Mouse (Mus musculus) heart, embryonic 15.5 days (tissue): ENCODE data around the gene Rcor2. TPM values are rescaled to one million over a fixed set of nuclear protein-coding genes. Genes with fewer than 3 reads are reported as not detected.

Experiments used
- ATAC-seq: fragments of 200-750 bp; cut with Nextera tagmentation; replicated peaks from 2 replicates; pipeline ENCODE4 v1.8.0; 2017; ENCODE audit warnings: low read depth, moderate TSS enrichment; ENCODE audit not compliant: insufficient number of reproducible peaks, insufficient read depth, low FRiP score
- H3K27ac ChIP-seq: fragments of 300-500 bp; sonication (generic); 2 replicates; pipeline ENCODE4 v1.5.1; 2015; ENCODE audit warnings: mild to moderate bottlenecking, inconsistent platforms
- H3K27me3 ChIP-seq: fragments of 300-500 bp; sonication (generic); 2 replicates; pipeline ENCODE4 v1.6.1; 2015; ENCODE audit warnings: inconsistent platforms
- H3K36me3 ChIP-seq: fragments of 300-500 bp; sonication (generic); 2 replicates; pipeline ENCODE4 v1.6.1; 2015; ENCODE audit warnings: mild to moderate bottlenecking, inconsistent platforms
- H3K4me1 ChIP-seq: fragments of 300-500 bp; sonication (generic); replicated peaks from 2 replicates; pipeline ENCODE4 v1.6.1; 2015; ENCODE audit warnings: inconsistent platforms
- H3K4me2 ChIP-seq: fragments of 300-500 bp; sonication (generic); 2 replicates; pipeline ENCODE4 v1.6.1; 2015; ENCODE audit warnings: inconsistent platforms, mild to moderate bottlenecking, moderate library complexity
- H3K4me3 ChIP-seq: fragments of 300-500 bp; sonication (generic); 2 replicates; pipeline ENCODE4 v1.5.1; 2015; ENCODE audit warnings: mild to moderate bottlenecking, inconsistent platforms
- H3K9ac ChIP-seq: fragments of 300-500 bp; sonication (generic); 2 replicates; pipeline ENCODE4 v1.6.1; 2015; ENCODE audit warnings: mild to moderate bottlenecking, inconsistent platforms
- H3K9me3 ChIP-seq: fragments of 300-500 bp; sonication (generic); replicated peaks from 2 replicates; pipeline ENCODE4 v1.6.1; 2016; ENCODE audit warnings: inconsistent platforms
- WGBS: fragments of 180-500 bp; shearing (Covaris S2); methylation state at CpG from one replicate; pipeline ENCODE4 v1.1.7; 2015; ENCODE audit warnings: mixed read lengths; 5-methylcytosine and 5-hydroxymethylcytosine counted together
- polyA plus RNA-seq: library from polyadenylated mRNA; unstranded; fragments of >200 nt; fragmentation: Nextera tagmentation; extraction: Ambion mirVana; gene quantifications from 2 replicates; pipeline ENCODE4 v1.2.1, GENCODE M21; 2015

Gene Rcor2
- polyA plus RNA-seq, 1 experiment from 2014 or later, result 13.1 TPM

DNA sequence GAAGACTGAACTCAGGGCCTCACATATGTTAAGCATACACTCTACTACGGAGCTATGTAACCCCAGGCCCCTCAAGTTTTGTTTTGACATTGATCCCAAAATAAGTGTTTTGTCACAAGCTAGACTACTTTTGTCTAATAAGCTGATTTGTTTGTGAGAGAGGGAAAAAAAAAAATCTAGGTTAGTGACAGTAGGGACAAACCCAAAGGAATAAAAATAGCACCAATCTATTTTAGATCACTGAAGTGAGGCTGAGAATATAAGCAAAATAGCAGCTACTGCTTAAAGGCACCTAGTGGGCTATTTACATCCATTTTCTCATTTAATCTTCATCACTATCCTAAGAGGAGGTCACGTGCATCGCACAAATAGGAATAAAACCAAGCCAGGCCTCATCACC, 27.6 kb upstream of the Rcor2 start:
- 82% methylated on average over 3 of the region's 3 CpGs for WGBS
- H3K36me3 ChIP-seq, result peaks cover 10% of the 10 kb centered on the region; the same call in 1 of the 2 replicates
- peak overlapping the region; percentile 78 for H3K4me3 ChIP-seq
- peak overlapping the region; percentile 93 for H3K9ac ChIP-seq
- no peaks in the 10 kb centered on the region for H3K9me3 ChIP-seq
- peak overlapping the region; percentile 89 for H3K4me2 ChIP-seq
- H3K4me1 ChIP-seq, result peaks cover 26% of the 10 kb centered on the region
- H3K27ac ChIP-seq, result peak overlapping the region; percentile 90
- ATAC-seq, result no peak
- H3K27me3 ChIP-seq, result no peaks in the 10 kb centered on the region

DNA sequence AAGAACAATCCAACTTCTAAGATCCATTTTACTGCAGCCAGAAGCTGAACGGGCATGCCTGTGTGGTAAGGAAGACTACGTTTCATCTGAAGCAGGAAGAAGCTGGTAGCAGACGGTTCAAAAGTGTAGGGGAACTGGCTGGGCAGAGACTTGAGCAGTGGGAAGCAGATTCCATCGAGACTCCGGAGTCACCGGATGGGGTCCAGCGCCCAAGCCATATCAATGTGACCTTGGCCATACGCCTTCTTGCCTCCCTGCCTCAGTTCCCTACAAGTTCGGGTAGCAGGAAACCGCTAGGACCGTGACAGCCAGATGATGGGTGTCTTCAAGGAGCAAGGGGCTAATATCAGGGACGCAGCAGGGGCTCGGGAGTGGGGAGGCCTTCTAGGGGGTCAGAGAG, 26.8 kb upstream of the Rcor2 start:
- H3K4me2 ChIP-seq, result peak overlapping the region; percentile 89
- H3K9ac ChIP-seq, result peak overlapping the region; percentile 93
- peak overlapping the region; percentile 90 for H3K27ac ChIP-seq
- WGBS, result under 1% methylated on average over 13 of the region's 13 CpGs
- H3K4me1 ChIP-seq, result peaks cover 26% of the 10 kb centered on the region
- H3K9me3 ChIP-seq, result no peaks in the 10 kb centered on the region
- peak overlapping the region; percentile 78 for H3K4me3 ChIP-seq
- 0 out of 2 replicates have a peak, but pooled peaks cover 3% of the 10 kb centered on the region for H3K27me3 ChIP-seq
- peaks cover 10% of the 10 kb centered on the region; the same call in 1 of the 2 replicates for H3K36me3 ChIP-seq
- 0 out of 2 replicates have a peak, but pooled peaks have one; percentile 10 for ATAC-seq

DNA sequence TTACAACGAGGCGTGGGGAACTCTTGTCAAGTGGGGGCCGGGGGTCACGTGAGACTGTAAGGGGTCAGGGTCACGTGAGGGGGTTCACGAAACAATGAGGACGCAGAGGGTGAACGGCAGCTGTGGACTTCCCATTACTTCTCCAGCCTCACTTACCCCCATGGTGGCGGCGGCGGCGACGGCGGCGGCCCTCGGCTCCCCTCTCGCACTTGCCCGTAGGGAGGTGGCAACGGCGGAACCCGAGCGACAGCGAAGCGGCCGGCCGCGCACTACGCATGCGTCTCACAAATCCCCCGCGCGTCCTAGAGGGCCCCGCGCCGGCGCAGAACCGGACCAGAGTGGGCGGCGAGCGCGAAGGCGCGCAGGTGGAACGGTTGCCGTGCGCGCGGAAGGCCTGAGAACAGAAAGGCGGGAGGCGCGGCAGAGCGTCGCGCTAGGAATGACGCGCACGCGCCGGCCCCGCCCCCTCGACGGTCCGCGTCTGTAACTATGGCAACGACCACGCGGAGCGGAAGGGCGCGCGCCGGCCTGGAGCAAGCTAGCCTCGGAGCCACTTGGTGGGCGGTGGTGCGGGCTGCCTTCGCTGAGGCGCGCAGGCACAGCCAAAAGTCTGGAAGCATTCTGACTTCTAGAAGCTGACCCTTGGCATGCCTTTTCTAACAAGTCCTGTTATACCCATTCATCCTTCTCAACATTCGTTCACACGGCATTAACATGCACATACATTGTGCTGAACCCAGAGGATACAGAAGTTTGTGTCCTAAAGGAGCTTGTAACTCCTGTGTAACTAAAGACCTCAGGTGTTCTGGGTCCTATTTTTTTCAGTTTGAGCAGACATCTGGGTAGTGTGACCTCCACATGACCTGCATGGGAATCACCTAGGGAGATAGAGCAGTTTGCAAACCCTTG, 26.1 kb upstream of the Rcor2 start, which contains the start of gene Naa40:
Gene Naa40, minus strand, starts transcription at position 402 of the 909 bp plus-strand sequence.
- Histone ChIP-seq H3K36me3 (peaks cover 9% of the 10 kb centered on the region; the same call in 1 of the 2 replicates), H3K27ac (peak within 1 kb of the TSS; percentile 90), H3K4me1 (peaks cover 26% of the 10 kb centered on the region), H3K4me2 (peak within 1 kb of the TSS; percentile 89), H3K4me3 (peak within 1 kb of the TSS; percentile 78), H3K27me3 (0 out of 2 replicates have a peak, but pooled peaks cover 3% of the 10 kb centered on the region), H3K9ac (peak within 1 kb of the TSS; percentile 93), H3K9me3 (no peaks in the 10 kb centered on the region)
- WGBS, result under 1% methylated on average over 80 of the region's 80 CpGs
- peak; percentile 97 for ATAC-seq

DNA sequence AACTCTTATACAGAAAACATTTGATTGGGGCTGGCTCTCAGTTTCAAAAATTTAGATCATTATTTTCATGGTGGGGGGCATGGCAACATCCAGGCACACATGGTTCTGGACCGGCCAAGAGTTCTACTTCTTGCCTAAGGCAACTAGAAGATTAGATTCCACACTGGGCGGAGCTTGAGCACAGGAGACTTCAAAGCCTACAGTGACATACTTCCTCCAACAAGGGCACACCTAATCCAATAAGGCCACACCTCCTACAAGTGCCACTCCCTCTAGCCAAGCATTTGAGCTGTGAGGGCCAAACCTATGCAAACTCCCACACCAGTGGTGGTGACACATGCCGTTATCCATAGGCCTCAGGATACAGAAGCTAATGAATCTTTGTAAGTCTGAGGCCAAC, 21.1 kb upstream of the Rcor2 start:
- peaks cover 4% of the 10 kb centered on the region for H3K4me1 ChIP-seq
- no peaks in the 10 kb centered on the region for H3K9me3 ChIP-seq
- WGBS, result 73% methylated on average over 3 of the region's 3 CpGs
- no peak overlapping the region for H3K4me2 ChIP-seq
- no peak overlapping the region for H3K27ac ChIP-seq
- ATAC-seq, result no peak
- 0 out of 2 replicates have a peak, but pooled peaks cover 3% of the 10 kb centered on the region for H3K27me3 ChIP-seq
- H3K4me3 ChIP-seq, result no peak overlapping the region
- no peaks in the 10 kb centered on the region for H3K36me3 ChIP-seq
- no peak overlapping the region for H3K9ac ChIP-seq

DNA sequence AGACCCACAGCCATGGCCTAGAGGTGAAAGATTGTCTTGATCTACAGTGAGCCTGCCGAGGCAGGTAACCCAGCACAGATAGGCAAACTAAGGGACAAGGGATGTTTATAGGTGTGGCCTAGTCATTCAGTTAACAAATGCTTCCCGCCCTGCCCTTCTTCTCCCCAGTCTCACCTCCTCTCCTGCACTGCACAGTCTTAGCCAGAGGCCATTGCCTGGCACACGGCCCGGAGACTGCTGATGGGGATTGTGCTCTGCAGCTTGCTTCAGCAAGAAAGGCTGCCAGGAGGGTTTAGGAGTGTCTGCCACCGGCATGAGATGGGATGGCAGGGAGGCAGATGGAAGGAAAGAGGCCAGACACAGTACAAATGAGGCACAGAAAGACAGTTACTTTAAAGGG, 9.2 kb upstream of the Rcor2 start:
- 71% methylated on average over 5 of the region's 5 CpGs for WGBS
- Histone ChIP-seq H3K4me3 (no peak overlapping the region), H3K27ac (no peak overlapping the region), H3K36me3 (no peaks in the 10 kb centered on the region), H3K9me3 (no peaks in the 10 kb centered on the region), H3K9ac (no peak overlapping the region), H3K27me3 (no peaks in the 10 kb centered on the region), H3K4me1 (no peaks in the 10 kb centered on the region), H3K4me2 (no peak overlapping the region)
- no peak for ATAC-seq

DNA sequence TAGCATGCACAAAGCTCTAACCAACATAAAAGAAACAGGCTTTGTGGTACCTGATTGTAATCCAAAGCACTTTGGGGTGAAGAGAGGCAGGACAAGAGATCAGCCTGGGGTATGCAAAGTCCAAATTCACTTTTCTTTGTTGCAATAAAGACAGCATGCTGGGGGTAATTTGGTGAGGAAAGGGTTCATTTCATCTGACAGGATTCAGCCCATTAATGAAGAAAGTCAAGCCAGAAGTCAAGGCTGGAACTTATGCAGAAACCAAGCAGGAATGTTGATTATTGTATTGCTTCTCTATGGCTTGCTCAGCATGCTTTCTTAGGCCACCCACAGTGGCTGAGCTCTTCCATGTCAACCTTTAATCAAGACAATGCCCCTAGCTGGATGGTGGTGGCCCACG, 5.6 kb upstream of the Rcor2 start:
- no peaks in the 10 kb centered on the region for H3K9me3 ChIP-seq
- peaks cover 27% of the 10 kb centered on the region for H3K4me1 ChIP-seq
- H3K27ac ChIP-seq, result no peak overlapping the region
- H3K4me3 ChIP-seq, result no peak overlapping the region
- H3K36me3 ChIP-seq, result no peaks in the 10 kb centered on the region
- no peak for ATAC-seq
- H3K4me2 ChIP-seq, result no peak overlapping the region
- H3K9ac ChIP-seq, result no peak overlapping the region
- no peaks in the 10 kb centered on the region for H3K27me3 ChIP-seq
- WGBS, result 92% methylated on average over 1 of the region's 1 CpGs

DNA sequence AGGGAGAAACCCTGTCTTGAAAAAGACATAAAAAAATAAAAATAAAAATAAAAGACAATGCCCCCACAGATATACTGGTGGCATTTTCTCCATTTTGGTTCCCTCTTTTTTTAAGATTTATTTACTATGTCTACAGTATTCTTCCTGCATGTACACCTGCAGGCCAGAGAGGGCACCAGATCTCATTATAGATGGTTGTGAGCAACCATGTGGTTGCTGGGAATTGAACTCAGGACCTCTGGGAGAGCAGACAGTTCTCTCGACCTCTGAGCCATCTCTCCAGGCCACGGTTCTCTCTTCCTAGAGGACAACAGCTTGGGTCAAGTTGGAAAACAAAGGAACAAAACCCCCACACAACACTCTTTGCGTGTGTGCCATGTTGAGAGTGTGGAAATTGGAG, 5.2 kb upstream of the Rcor2 start:
- 87% methylated on average over 3 of the region's 3 CpGs for WGBS
- H3K36me3 ChIP-seq, result no peaks in the 10 kb centered on the region
- H3K4me2 ChIP-seq, result no peak overlapping the region
- H3K27ac ChIP-seq, result no peak overlapping the region
- no peak for ATAC-seq
- H3K4me3 ChIP-seq, result no peak overlapping the region
- no peaks in the 10 kb centered on the region for H3K9me3 ChIP-seq
- no peaks in the 10 kb centered on the region for H3K27me3 ChIP-seq
- H3K4me1 ChIP-seq, result peaks cover 32% of the 10 kb centered on the region
- no peak overlapping the region for H3K9ac ChIP-seq

DNA sequence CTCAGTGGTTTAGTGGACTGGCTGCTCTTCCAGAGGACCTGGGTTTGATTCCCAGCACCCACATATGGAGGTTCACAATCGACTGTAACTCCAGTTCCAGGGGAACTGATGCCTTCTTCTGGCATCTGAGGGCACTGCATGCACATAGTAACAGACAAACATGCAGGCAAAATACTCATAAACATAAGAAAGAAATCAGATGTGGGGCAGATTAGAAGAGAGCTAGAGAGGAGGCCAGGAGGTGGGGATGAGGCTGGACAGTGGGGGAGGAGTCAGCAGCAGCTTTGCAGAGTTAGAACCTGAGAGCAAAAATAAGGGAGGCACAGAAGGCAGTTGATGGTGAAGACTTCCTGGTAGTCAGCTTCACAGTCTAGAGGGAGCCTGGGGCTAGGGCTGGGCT, 4.5 kb upstream of the Rcor2 start:
- H3K9ac ChIP-seq, result no peak overlapping the region
- ATAC-seq, result no peak
- no peak overlapping the region for H3K4me3 ChIP-seq
- H3K4me2 ChIP-seq, result no peak overlapping the region
- WGBS, result 83% methylated on average over 1 of the region's 1 CpGs
- no peak overlapping the region for H3K27ac ChIP-seq
- H3K9me3 ChIP-seq, result no peaks in the 10 kb centered on the region
- no peaks in the 10 kb centered on the region for H3K36me3 ChIP-seq
- H3K27me3 ChIP-seq, result no peaks in the 10 kb centered on the region
- peaks cover 38% of the 10 kb centered on the region for H3K4me1 ChIP-seq

DNA sequence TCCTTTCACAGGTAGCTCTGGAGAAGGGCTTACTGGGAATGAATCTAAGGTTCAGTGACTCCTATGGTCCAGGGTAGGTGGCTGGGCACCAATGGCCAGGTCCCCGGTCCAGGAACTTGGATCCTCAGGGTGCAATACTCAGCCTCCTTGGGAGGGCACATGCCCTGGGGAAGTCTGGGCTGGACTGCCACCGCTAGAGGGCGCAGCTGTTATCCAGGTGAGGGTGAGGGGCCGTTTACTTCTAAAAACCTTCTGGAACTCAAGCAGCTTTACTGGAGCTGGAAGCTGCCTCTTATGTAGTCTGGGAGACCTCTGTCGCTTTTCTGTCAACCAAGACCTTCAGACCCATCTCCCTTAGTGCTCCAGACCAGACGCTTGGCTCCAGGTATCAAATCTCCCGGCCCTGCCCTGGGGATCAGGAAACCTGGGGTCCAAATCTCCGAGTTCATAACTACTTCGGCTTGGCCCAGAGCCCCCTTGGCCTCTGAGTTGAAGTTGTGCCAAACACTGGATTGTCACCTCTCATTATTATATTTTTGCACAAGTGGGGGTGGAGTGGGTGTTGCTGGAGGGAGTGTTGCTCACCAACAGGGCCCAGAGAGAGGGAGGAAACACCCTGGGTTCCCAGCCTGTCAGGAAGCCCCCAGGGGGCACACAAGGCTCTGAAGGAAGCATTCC, 2.9 kb upstream of the Rcor2 start:
- H3K9me3 ChIP-seq, result no peaks in the 10 kb centered on the region
- peak overlapping the region; percentile 94 for H3K27ac ChIP-seq
- no peaks in the 10 kb centered on the region for H3K27me3 ChIP-seq
- no peaks in the 10 kb centered on the region for H3K36me3 ChIP-seq
- ATAC-seq, result no peak
- H3K4me1 ChIP-seq, result peaks cover 52% of the 10 kb centered on the region
- peak overlapping the region; percentile 32; the same call in 1 of the 2 replicates for H3K9ac ChIP-seq
- H3K4me3 ChIP-seq, result no peak overlapping the region
- 13% methylated on average over 9 of the region's 9 CpGs for WGBS
- H3K4me2 ChIP-seq, result peak overlapping the region; percentile 46

DNA sequence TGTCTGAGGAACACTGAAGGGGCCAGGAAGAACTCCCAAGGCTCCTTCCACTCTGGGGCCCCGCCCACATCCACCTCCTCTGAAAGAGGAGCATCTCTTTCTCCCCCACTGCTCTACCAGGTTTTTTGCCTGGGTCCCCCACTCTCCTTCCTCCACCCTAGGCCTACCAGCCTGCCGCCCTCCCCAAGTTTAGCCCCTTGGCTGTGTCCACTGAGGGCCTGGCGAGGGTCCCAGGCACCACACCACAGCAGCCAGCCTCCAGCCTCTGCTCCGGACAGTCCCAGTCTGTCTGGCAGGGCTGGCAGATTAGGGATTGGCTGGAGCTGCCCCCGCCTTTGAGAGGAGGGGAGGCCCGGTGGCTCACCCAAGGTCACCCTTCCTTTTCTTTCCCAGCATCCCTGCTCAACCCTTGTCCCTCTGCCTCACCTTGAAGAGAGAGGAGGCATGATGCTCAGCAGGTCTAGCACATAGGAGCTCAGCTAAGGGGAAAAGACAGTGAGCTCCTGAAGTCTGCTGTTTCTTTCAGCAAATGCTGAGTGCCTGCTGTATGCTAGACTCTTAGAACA, 2.3 kb upstream of the Rcor2 start:
- peak overlapping the region; percentile 94 for H3K27ac ChIP-seq
- H3K36me3 ChIP-seq, result no peaks in the 10 kb centered on the region
- ATAC-seq, result peak; percentile 29
- H3K9ac ChIP-seq, result peak overlapping the region; percentile 32; the same call in 1 of the 2 replicates
- no peak overlapping the region for H3K4me3 ChIP-seq
- WGBS, result 11% methylated on average over 6 of the region's 6 CpGs
- H3K9me3 ChIP-seq, result no peaks in the 10 kb centered on the region
- peaks cover 58% of the 10 kb centered on the region for H3K4me1 ChIP-seq
- H3K4me2 ChIP-seq, result peak overlapping the region; percentile 46
- no peaks in the 10 kb centered on the region for H3K27me3 ChIP-seq
